Mouse (Mus musculus) liver, embryonic 11.5 days (tissue): ENCODE results near the gene Snx9. TPM values are rescaled to one million over a fixed set of nuclear protein-coding genes. Genes with fewer than 3 reads are reported as not detected.
A peak's percentile ranks its signal among the peaks of the same experiment; 100 is the strongest.

Experiments used
- ATAC-seq: fragments of 200-750 bp; cut with Nextera tagmentation; replicated peaks from 2 replicates; pipeline ENCODE4 v1.8.0; 2017; ENCODE audit warnings: moderate number of reproducible peaks, mild to moderate bottlenecking, moderate TSS enrichment, moderate library complexity; ENCODE audit not compliant: low FRiP score
- DNase-seq: peaks from one replicate; pipeline ENCODE4 v3.0.0-alpha.2; 2017; ENCODE audit warnings: low spot score
- H3K27ac ChIP-seq: fragments of 300-500 bp; sonication (generic); 2 replicates; pipeline ENCODE4 v1.5.1; 2014; ENCODE audit warnings: mild to moderate bottlenecking, low read depth, low read length, control low read depth
- H3K27me3 ChIP-seq: fragments of 300-500 bp; sonication (generic); replicated peaks from 2 replicates; pipeline ENCODE4 v1.6.1; 2014; ENCODE audit warnings: low read length, mixed read lengths; ENCODE audit not compliant: control insufficient read depth, insufficient read depth
- H3K36me3 ChIP-seq: fragments of 300-500 bp; sonication (generic); 2 replicates; pipeline ENCODE4 v1.6.1; 2014; ENCODE audit warnings: mild to moderate bottlenecking, low read length, moderate library complexity, mixed read lengths; ENCODE audit not compliant: control insufficient read depth, insufficient read depth
- H3K4me1 ChIP-seq: fragments of 300-500 bp; sonication (generic); replicated peaks from 2 replicates; pipeline ENCODE4 v1.6.1; 2014; ENCODE audit warnings: low read length, mixed read lengths; ENCODE audit not compliant: control insufficient read depth, insufficient read depth
- H3K4me2 ChIP-seq: fragments of 300-500 bp; sonication (generic); 2 replicates; pipeline ENCODE4 v1.6.1; 2014; ENCODE audit warnings: mild to moderate bottlenecking, control low read depth, moderate library complexity
- H3K4me3 ChIP-seq: fragments of 300-500 bp; sonication (generic); 2 replicates; pipeline ENCODE4 v1.5.1; 2014; ENCODE audit warnings: low read depth, low read length, control low read depth
- H3K9ac ChIP-seq: fragments of 300-500 bp; sonication (generic); 2 replicates; pipeline ENCODE4 v1.6.1; 2014; ENCODE audit warnings: low read depth, low read length, control low read depth
- H3K9me3 ChIP-seq: fragments of 300-500 bp; sonication (generic); 2 replicates; pipeline ENCODE4 v1.6.1; 2016; ENCODE audit warnings: low read length, inconsistent platforms, mixed read lengths; ENCODE audit not compliant: control insufficient read depth
- WGBS: fragments of 180-500 bp; shearing (Covaris S2); extraction: QIAGEN DNeasy Blood & Tissue Kit; methylation state at CpG from one replicate; pipeline ENCODE4 v1.1.7; 2014; 5-methylcytosine and 5-hydroxymethylcytosine counted together
- polyA plus RNA-seq: library from polyadenylated mRNA; unstranded; fragments of >200 nt; fragmentation: Nextera tagmentation; extraction: Ambion mirVana; gene quantifications from 2 replicates; pipeline ENCODE4 v1.2.1, GENCODE M21; 2014

Gene Snx9
- polyA plus RNA-seq, 1 experiment from 2014 or later: 31.2 TPM

GRCm38 (mm10) chr17:5937441-5937840, 96.3 kb downstream of the Snx9 start:
- Histone ChIP-seq H3K9me3 (no peaks in the 10 kb centered on the region), H3K4me3 (no peak overlapping the region), H3K27me3 (peaks cover 19% of the 10 kb centered on the region), H3K9ac (no peak overlapping the region), H3K36me3 (no peaks in the 10 kb centered on the region), H3K27ac (no peak overlapping the region), H3K4me2 (no peak overlapping the region), H3K4me1 (peaks cover 11% of the 10 kb centered on the region)
- ATAC-seq (no peak), DNase-seq (no peak)
- WGBS: 60% methylated on average over 2 of the region's 2 CpGs

DNA sequence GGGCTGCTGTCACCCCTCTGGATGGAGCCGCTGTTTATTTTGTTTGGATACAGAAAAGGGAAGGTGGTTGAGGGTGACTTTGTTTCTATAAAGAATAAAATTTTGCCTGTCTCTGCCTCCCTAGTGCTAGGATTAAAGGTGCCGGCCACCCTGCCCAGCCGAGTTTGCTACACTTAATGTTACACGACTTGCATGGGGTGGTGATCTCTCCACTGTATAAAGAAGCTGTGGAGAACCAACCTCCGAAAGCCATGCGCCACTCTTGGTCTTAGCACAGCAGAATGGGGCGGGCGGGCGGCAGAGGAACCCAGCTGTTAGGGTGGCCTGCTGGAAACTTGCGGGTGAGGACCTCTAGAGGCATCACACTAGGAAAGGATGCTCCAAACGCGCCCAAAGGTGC, 98.7 kb downstream of the Snx9 start:
- Histone ChIP-seq H3K27ac (no peak overlapping the region), H3K27me3 (peaks cover 19% of the 10 kb centered on the region), H3K9ac (no peak overlapping the region), H3K4me1 (peaks cover 4% of the 10 kb centered on the region; the same call in 1 of the 2 replicates), H3K9me3 (no peaks in the 10 kb centered on the region), H3K4me2 (no peak overlapping the region), H3K4me3 (no peak overlapping the region), H3K36me3 (no peaks in the 10 kb centered on the region)
- no peak for ATAC-seq
- no peak for DNase-seq
- 56% methylated on average over 12 of the region's 12 CpGs for WGBS

GRCm38 (mm10) chr17:5940792-5941191, 99.7 kb downstream of the Snx9 start:
- Histone ChIP-seq H3K36me3 (no peaks in the 10 kb centered on the region), H3K27ac (no peak overlapping the region), H3K4me3 (peak overlapping the region; percentile 76), H3K27me3 (peaks cover 19% of the 10 kb centered on the region), H3K4me2 (peak overlapping the region; percentile 89), H3K4me1 (no peaks in the 10 kb centered on the region; the same call in 1 of the 2 replicates), H3K9me3 (no peaks in the 10 kb centered on the region), H3K9ac (no peak overlapping the region)
- ATAC-seq (peak; percentile 86), DNase-seq (peak; percentile 83)
- WGBS: 1% methylated on average over 32 of the region's 38 CpGs

- Histone ChIP-seq H3K27ac (peak within 1 kb of the TSS; percentile 43; the same call in 1 of the 2 replicates), H3K36me3 (no peaks in the 10 kb centered on the region), H3K9me3 (no peaks in the 10 kb centered on the region), H3K4me3 (peak within 1 kb of the TSS; percentile 76), H3K27me3 (peaks cover 19% of the 10 kb centered on the region), H3K4me2 (peak within 1 kb of the TSS; percentile 89), H3K9ac (peak within 1 kb of the TSS; percentile 73), H3K4me1 (no peaks in the 10 kb centered on the region; the same call in 1 of the 2 replicates)
- DNase-seq (peak; percentile 68), ATAC-seq (peak; percentile 69)
- WGBS: under 1% methylated on average over 48 of the region's 52 CpGs
These were observed 100.3 kb downstream of the Snx9 start, which contains the start of gene Synj2 for GRCm38 (mm10) chr17:5941230-5942043. TSS of gene Synj2 (plus strand) at chr17:5941280.

DNA sequence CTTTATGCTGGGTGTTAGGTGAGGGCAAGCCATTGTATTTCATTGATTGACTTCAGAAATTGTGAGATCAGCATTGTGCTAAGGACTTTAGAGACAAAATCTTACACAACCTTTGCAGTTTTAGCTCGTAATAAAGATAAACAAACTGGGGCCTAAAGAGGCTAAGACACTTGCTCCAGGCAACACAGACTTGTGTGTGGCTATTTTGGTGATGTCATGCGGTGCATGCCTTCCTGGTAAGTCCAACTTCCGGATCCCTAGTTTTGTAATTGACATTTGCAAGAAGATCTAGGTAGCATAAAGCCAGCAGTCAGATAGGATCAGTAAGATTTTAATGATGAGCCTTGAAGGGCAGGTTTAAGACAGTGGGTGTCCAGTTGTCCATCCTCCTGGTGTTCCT, 101.0 kb downstream of the Snx9 start:
- DNase-seq: no peak
- no peak for ATAC-seq
- 73% methylated on average over 3 of the region's 3 CpGs for WGBS
- H3K27me3 ChIP-seq: peaks cover 19% of the 10 kb centered on the region
- no peak overlapping the region for H3K9ac ChIP-seq
- no peak overlapping the region for H3K27ac ChIP-seq
- no peaks in the 10 kb centered on the region for H3K9me3 ChIP-seq
- no peaks in the 10 kb centered on the region for H3K36me3 ChIP-seq
- peak overlapping the region; percentile 89 for H3K4me2 ChIP-seq
- no peaks in the 10 kb centered on the region; the same call in 1 of the 2 replicates for H3K4me1 ChIP-seq
- H3K4me3 ChIP-seq: peak overlapping the region; percentile 76

DNA sequence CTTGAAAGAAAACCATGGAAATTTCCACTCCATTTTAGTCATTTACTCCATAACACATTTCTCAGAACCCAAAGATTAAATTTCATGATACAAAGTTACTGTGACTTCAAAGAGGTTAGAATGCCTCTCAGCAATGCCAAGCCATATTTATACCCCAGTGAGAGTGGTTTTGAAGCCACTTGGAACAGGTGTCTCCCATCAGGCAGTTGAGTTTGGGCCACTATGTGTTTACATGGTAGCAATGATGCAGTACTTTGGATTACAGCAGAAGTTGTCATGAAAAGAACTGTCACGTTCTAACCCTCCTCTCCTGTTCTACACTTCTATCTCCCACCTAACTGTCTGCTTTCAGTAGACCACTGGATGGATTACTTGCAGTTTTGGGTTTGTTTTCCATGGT, 101.9 kb downstream of the Snx9 start:
- H3K36me3 ChIP-seq: no peaks in the 10 kb centered on the region
- H3K27ac ChIP-seq: no peak overlapping the region
- no peak overlapping the region for H3K4me3 ChIP-seq
- H3K9ac ChIP-seq: no peak overlapping the region
- no peaks in the 10 kb centered on the region; the same call in 1 of the 2 replicates for H3K4me1 ChIP-seq
- H3K27me3 ChIP-seq: peaks cover 19% of the 10 kb centered on the region
- DNase-seq: no peak
- no peak overlapping the region for H3K4me2 ChIP-seq
- no peaks in the 10 kb centered on the region for H3K9me3 ChIP-seq
- ATAC-seq: no peak
- 75% methylated on average over 1 of the region's 1 CpGs for WGBS

DNA sequence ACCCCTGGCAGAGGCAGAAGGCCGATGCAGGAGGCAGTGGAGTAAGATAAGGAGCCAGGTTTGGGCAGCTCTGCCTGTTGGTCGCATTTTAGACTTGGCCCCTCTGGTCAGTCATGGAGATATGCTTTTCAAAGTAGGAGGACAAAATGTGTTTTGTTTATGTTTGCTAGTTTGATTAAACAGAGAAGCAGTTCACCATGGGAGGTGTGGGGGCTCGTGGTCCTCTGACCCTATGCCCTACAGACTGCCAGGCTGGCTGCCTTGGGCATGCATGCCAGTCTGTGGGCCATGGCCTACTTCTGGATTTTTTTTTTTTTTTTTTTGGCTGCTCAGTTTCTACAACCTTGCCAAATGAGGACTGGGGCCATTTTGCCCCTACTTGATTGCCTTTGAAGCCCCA, 105.9 kb downstream of the Snx9 start:
- Histone ChIP-seq H3K4me1 (no peaks in the 10 kb centered on the region), H3K27ac (no peak overlapping the region), H3K4me2 (no peak overlapping the region), H3K9ac (no peak overlapping the region), H3K36me3 (no peaks in the 10 kb centered on the region), H3K4me3 (no peak overlapping the region), H3K27me3 (no peaks in the 10 kb centered on the region), H3K9me3 (0 out of 2 replicates have a peak, but pooled peaks cover 2% of the 10 kb centered on the region)
- 63% methylated on average over 3 of the region's 3 CpGs for WGBS
- DNase-seq (no peak), ATAC-seq (no peak)

DNA sequence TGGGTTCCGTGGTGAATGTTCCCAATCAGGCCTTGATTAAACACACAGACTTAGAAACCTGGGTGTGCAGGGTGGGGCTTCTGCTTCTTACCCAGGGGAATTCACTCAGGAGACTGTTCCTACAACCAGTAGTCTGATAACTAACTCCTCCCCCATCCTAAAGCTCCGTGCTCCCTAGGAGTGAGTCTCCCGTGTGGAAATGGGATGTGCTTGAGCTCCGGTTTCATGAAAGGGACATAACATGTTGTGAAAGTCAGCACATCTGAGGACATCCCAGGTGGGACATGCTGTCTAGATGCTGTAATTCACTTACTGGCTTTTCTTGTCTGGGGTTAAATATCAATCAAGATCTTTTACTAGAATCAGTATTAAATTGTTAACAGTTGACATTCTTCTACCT, 111.3 kb downstream of the Snx9 start:
- H3K27ac ChIP-seq: no peak overlapping the region
- ATAC-seq (no peak), DNase-seq (no peak)
- no peak overlapping the region for H3K4me2 ChIP-seq
- no peaks in the 10 kb centered on the region for H3K36me3 ChIP-seq
- 0 out of 2 replicates have a peak, but pooled peaks cover 2% of the 10 kb centered on the region for H3K9me3 ChIP-seq
- no peaks in the 10 kb centered on the region for H3K4me1 ChIP-seq
- no peak overlapping the region for H3K9ac ChIP-seq
- no peak overlapping the region for H3K4me3 ChIP-seq
- WGBS: 81% methylated on average over 4 of the region's 4 CpGs
- no peaks in the 10 kb centered on the region for H3K27me3 ChIP-seq
